Mouse (Mus musculus): ENCODE measurements around the gene Gm10382.

DNA sequence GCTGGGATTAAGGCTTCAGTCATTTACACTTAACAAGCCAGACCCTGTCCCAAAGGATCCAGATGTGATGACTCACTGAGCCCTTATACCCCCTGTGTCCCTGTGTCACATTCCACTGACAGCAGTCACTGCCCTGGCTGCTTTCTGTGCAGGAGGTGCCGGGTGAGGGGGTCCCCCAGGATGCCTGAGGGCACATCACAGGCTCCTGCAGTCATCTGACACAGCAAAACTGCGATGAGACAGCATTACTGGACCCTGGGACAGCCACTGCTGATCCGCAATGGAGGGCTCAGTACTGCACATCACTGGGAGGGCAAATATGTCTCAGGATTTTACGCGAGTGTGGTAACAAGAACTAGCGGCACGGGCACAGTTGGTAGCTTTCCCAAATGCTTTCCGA is 38.1 kb upstream of the Gm10382 start:
- TF ChIP-seq CTCF (IDR thresholded peaks at IDR 0.05; ENCODE audit: low read depth) (no peak), EP300 (IDR thresholded peaks at IDR 0.05; ENCODE audit: low read depth) (no peak)

All from liver, postnatal 0 days (tissue).